Comparison of ENCODE assay signal across 8 mouse cellular contexts in the genomic region with DNA sequence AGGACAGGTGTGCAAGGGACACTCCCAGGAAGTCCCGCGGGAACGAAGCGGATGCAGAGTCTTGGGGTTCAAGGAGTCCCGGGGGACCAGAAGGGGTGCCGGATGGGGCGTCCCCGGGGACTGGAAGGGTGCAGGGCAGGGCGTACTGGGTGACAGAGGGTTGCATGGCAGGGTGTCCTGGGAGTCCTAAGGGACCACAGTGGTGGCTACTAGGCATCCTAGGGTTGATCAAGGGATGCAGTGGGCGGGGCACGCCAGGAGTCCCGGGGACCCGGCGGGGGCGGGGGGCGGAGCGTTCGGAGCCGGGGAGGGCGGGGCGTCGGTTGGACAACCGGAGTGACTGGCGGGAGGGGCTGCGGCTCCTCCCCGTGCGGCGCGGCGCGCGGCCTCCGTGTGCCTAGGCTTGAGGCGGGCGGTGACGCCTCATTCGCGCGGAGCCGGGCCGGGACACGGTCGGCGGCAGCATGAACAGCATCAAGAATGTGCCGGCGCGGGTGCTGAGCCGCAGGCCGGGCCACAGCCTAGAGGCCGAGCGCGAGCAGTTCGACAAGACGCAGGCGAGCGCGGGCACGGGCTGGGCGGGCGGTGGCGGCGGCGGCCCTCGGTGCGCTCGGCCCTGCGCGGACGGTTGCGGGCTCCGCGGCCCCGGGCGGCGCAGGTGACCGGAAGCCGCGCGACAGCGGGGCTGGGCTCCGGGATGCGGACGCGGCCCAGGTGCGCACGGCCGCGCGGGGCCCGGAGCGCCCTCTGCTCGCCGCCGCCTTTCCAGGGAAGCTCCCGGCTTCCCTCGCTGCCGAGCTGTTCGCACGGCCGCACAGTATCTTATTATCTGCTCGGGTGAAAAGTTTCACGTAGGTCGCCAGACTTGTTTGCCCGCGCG. TPM values are rescaled to one million over a fixed set of nuclear protein-coding genes. Genes with fewer than 3 reads are reported as not detected.
DNase-seq lines count a peak whose midpoint lies in the region; ATAC-seq and TF ChIP-seq lines count a peak whose summit lies in the region.

Gene Hip1r, plus strand, starts transcription at position 330 of the 880 bp plus-strand sequence.

- ATAC-seq in G1E (ENCODE audit: extremely low read depth, insufficient number of reproducible peaks, low FRiP score, poor library complexity, severe bottlenecking): no peak; the same call in 1 of the 2 replicates
- peak; percentile 83 for ATAC-seq in forebrain, embryonic 12.5 days (ENCODE audit: low FRiP score)
- peak; percentile 77 for ATAC-seq in neural tube, embryonic 15.5 days (ENCODE audit: low FRiP score)

- DNase-seq in G1E (ENCODE audit: low spot score): peak; percentile 79
- DNase-seq in c-Kit-positive CD71-positive TER-119-negative erythroid progenitor cells, embryonic 14.5 days (ENCODE audit: low read depth): peak; percentile 48
- peak; percentile 81 to 82 for DNase-seq in heart, postnatal 10 days
- DNase-seq in kidney, postnatal 4 days: peak; percentile 88 to 93
- DNase-seq in lung, adult 2 months: peak; percentile 76
- peak; percentile 59 to 67 for DNase-seq in thymus, postnatal 10 days (ENCODE audit: low spot score in 2 of 2)

- peak within 1 kb of the TSS; percentile 81 for H3K9ac ChIP-seq in forebrain, embryonic 12.5 days
- peak within 1 kb of the TSS; percentile 73 for H3K9ac ChIP-seq in neural tube, embryonic 15.5 days (replicated peaks)

- TF ChIP-seq CTCF in G1E (IDR thresholded peaks at IDR 0.05; ENCODE audit: low read depth, low read length): no peak
- no peak for TF ChIP-seq CTCF in lung, adult 2 months (IDR thresholded peaks at IDR 0.05; ENCODE audit: insufficient read depth, low read length)

- intact Hi-C loops in heart, postnatal 10 days (cut with DNase I): loop anchor here (1.0 to 2.0 kb wide), 2 partner anchors 19 to 25 kb away; no protein-coding TSS in a partner anchor

- no peaks in the 10 kb centered on the region for H3K9me3 ChIP-seq in G1E (replicated peaks)
- H3K9me3 ChIP-seq in forebrain, embryonic 12.5 days: no peaks in the 10 kb centered on the region
- no peaks in the 10 kb centered on the region for H3K9me3 ChIP-seq in neural tube, embryonic 15.5 days (replicated peaks)

- TF ChIP-seq POLR2A in lung, adult 2 months (IDR thresholded peaks at IDR 0.05; ENCODE audit: borderline replicate concordance, extremely low read depth, low read depth, low read length): peak; percentile 51; the same call in 1 of the 2 replicates

- peaks cover 33% of the 10 kb centered on the region for H3K27me3 ChIP-seq in G1E (ENCODE audit: insufficient read depth, low read length)
- peaks cover 36% of the 10 kb centered on the region for H3K27me3 ChIP-seq in forebrain, embryonic 12.5 days
- H3K27me3 ChIP-seq in neural tube, embryonic 15.5 days (replicated peaks): peaks cover 22% of the 10 kb centered on the region; the same call in 1 of the 2 replicates

- H3K27ac ChIP-seq in forebrain, embryonic 12.5 days: 0 out of 2 replicates have a peak within 1 kb of the TSS, but pooled peaks have one; percentile 32
- H3K27ac ChIP-seq in neural tube, embryonic 15.5 days (replicated peaks): peak within 1 kb of the TSS; percentile 66

- H3K4me3 ChIP-seq in G1E (ENCODE audit: low read depth, low read length): peak within 1 kb of the TSS; percentile 82
- peak within 1 kb of the TSS; percentile 80 for H3K4me3 ChIP-seq in forebrain, embryonic 12.5 days (replicated peaks)
- H3K4me3 ChIP-seq in lung, adult 2 months (replicated peaks; ENCODE audit: extremely low read depth, low read depth, low read length): peak within 1 kb of the TSS; percentile 81
- H3K4me3 ChIP-seq in neural tube, embryonic 15.5 days (replicated peaks): peak within 1 kb of the TSS; percentile 71

- peaks cover 23% of the 10 kb centered on the region for H3K36me3 ChIP-seq in G1E (replicated peaks)
- H3K36me3 ChIP-seq in forebrain, embryonic 12.5 days (replicated peaks): no peaks in the 10 kb centered on the region
- H3K36me3 ChIP-seq in neural tube, embryonic 15.5 days: no peaks in the 10 kb centered on the region

- H3K4me2 ChIP-seq in forebrain, embryonic 12.5 days: peak within 1 kb of the TSS; percentile 94
- H3K4me2 ChIP-seq in neural tube, embryonic 15.5 days: peak within 1 kb of the TSS; percentile 80

- WGBS in forebrain, embryonic 12.5 days: under 1% methylated on average over 103 of the region's 106 CpGs
- under 1% methylated on average over 106 of the region's 106 CpGs for WGBS in lung, adult 2 months
- WGBS in neural tube, embryonic 15.5 days: under 1% methylated on average over 99 of the region's 106 CpGs

- peaks cover 25% of the 10 kb centered on the region for H3K4me1 ChIP-seq in G1E (ENCODE audit: insufficient read depth, low read depth, low read length)
- peaks cover 13% of the 10 kb centered on the region for H3K4me1 ChIP-seq in forebrain, embryonic 12.5 days
- H3K4me1 ChIP-seq in lung, adult 2 months (ENCODE audit: control insufficient read depth, insufficient read depth, low read length): peaks cover 16% of the 10 kb centered on the region
- peaks cover 22% of the 10 kb centered on the region for H3K4me1 ChIP-seq in neural tube, embryonic 15.5 days

RNA-seq across cellular contexts. Expression of gene Hip1r, which starts in this region (rescaled TPM):
- total RNA-seq in G1E (2014; fragmentation: Nextera tagmentation) (14.2 and 21.7 TPM in 2 replicates), G1E (2017) (5.6 and 7.9 TPM in 2 replicates)
- polyA plus RNA-seq in G1E (2012): 14.9 and 16.5 TPM in 2 replicates
- polyA plus RNA-seq in forebrain, embryonic 12.5 days (2016; fragmentation: Nextera tagmentation; extraction: Ambion mirVana): 16.0 and 17.9 TPM in 2 replicates
- 10 to 100 TPM; 26.1 to 41.6 TPM for total RNA-seq in heart, postnatal 10 days (2021)
- 31.9 and 36.4 TPM in 2 replicates for polyA plus RNA-seq in lung, adult 2 months (2012; rRNA removed)
- polyA plus RNA-seq in neural tube, embryonic 15.5 days (2015; fragmentation: Nextera tagmentation; extraction: Ambion mirVana): 24.1 and 31.0 TPM in 2 replicates
